Mouse (Mus musculus) forebrain, embryonic 16.5 days (tissue): ENCODE measurements at regions not wholly inside any gene's neighbourhood (a gene's known extent, or its start where the extent isn't known, plus 50 kb on each side); places are given as distances from the start of the nearest gene placed in this dataset.

Source experiments
- ATAC-seq: fragments of 200-750 bp; cut with Nextera tagmentation; 2 replicates; pipeline ENCODE4 v1.8.0; 2017; ENCODE audit warnings: mild to moderate bottlenecking, moderate library complexity
- H3K27ac ChIP-seq: fragments of 300-500 bp; sonication (generic); 2 replicates; pipeline ENCODE4 v1.5.1; 2014; ENCODE audit warnings: low read length, control low read depth
- H3K27me3 ChIP-seq: fragments of 300-500 bp; sonication (generic); replicated peaks from 2 replicates; pipeline ENCODE4 v1.6.1; 2014; ENCODE audit warnings: low read length; ENCODE audit not compliant: control insufficient read depth, insufficient read depth
- H3K36me3 ChIP-seq: fragments of 300-500 bp; sonication (generic); 2 replicates; pipeline ENCODE4 v1.6.1; 2014; ENCODE audit not compliant: control insufficient read depth, insufficient read depth
- H3K4me1 ChIP-seq: fragments of 300-500 bp; sonication (generic); replicated peaks from 2 replicates; pipeline ENCODE4 v1.6.1; 2014; ENCODE audit warnings: low read length; ENCODE audit not compliant: control insufficient read depth, insufficient read depth
- H3K4me2 ChIP-seq: fragments of 300-500 bp; sonication (generic); 2 replicates; pipeline ENCODE4 v1.6.1; 2014; ENCODE audit warnings: mild to moderate bottlenecking, low read length, control low read depth
- H3K4me3 ChIP-seq: fragments of 300-500 bp; sonication (generic); replicated peaks from 2 replicates; pipeline ENCODE4 v1.5.1; 2014; ENCODE audit warnings: mild to moderate bottlenecking, low read length, control low read depth
- H3K9ac ChIP-seq: fragments of 300-500 bp; sonication (generic); replicated peaks from 2 replicates; pipeline ENCODE4 v1.6.1; 2014; ENCODE audit warnings: low read depth, low read length, control low read depth
- H3K9me3 ChIP-seq: fragments of 300-500 bp; sonication (generic); 2 replicates; pipeline ENCODE4 v1.6.1; 2016; ENCODE audit warnings: low read length; ENCODE audit not compliant: control insufficient read depth
- WGBS: fragments of 180-500 bp; shearing (Covaris S2); extraction: QIAGEN DNeasy Blood & Tissue Kit; methylation state at CpG from one replicate; pipeline ENCODE4 v1.1.7; 2014; 5-methylcytosine and 5-hydroxymethylcytosine counted together

GRCm38 (mm10) chr7:118042914-118043313, 73.1 kb downstream of the Rps15a start:
- no peaks in the 10 kb centered on the region for H3K27me3 ChIP-seq
- H3K27ac ChIP-seq = no peak overlapping the region
- H3K36me3 ChIP-seq = no peaks in the 10 kb centered on the region
- WGBS = 64% methylated on average over 10 of the region's 10 CpGs
- H3K4me3 ChIP-seq = no peak overlapping the region
- ATAC-seq = no peak
- no peaks in the 10 kb centered on the region for H3K9me3 ChIP-seq
- no peaks in the 10 kb centered on the region for H3K4me1 ChIP-seq
- no peak overlapping the region for H3K4me2 ChIP-seq
- no peak overlapping the region for H3K9ac ChIP-seq

- no peak for ATAC-seq
- Histone ChIP-seq H3K4me3 (no peak overlapping the region), H3K4me2 (no peak overlapping the region), H3K27me3 (no peaks in the 10 kb centered on the region), H3K4me1 (no peaks in the 10 kb centered on the region), H3K9ac (no peak overlapping the region), H3K9me3 (no peaks in the 10 kb centered on the region), H3K27ac (no peak overlapping the region), H3K36me3 (no peaks in the 10 kb centered on the region)
- 82% methylated on average over 4 of the region's 4 CpGs for WGBS
Measured at GRCm38 (mm10) chr7:118039862-118040261, 76.1 kb downstream of the Rps15a start.

GRCm38 (mm10) chr7:118037062-118037461, 78.9 kb downstream of the Rps15a start:
- Histone ChIP-seq H3K36me3 (no peaks in the 10 kb centered on the region), H3K4me3 (no peak overlapping the region), H3K9me3 (no peaks in the 10 kb centered on the region), H3K4me2 (no peak overlapping the region), H3K27ac (no peak overlapping the region), H3K9ac (no peak overlapping the region), H3K27me3 (no peaks in the 10 kb centered on the region), H3K4me1 (no peaks in the 10 kb centered on the region)
- 66% methylated on average over 3 of the region's 3 CpGs for WGBS
- ATAC-seq = no peak

DNA sequence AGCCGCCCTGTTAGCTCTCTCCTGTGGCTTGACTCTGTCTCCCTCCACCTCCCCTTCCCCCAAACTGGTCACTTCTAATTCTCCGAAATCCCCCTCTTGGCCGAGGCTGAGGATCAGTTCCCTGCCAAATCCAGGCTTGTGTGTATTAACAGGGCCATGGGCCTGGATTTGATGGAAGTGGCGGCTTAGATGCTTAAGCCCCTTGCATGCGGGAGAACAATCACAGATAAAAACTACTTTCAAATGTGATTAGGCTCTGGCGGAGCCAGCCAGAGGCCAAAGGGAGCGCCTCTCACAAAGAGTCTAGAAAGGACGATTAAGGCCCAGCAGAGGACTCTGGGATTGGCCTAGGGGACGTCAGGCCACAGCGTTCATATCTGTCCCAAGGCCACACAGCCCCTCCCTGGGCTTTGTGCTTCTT, 89.9 kb downstream of the Rps15a start:
- Histone ChIP-seq H3K27ac (no peak overlapping the region), H3K4me3 (no peak overlapping the region), H3K27me3 (no peaks in the 10 kb centered on the region), H3K4me1 (peaks cover 12% of the 10 kb centered on the region), H3K4me2 (no peak overlapping the region), H3K9ac (no peak overlapping the region), H3K9me3 (no peaks in the 10 kb centered on the region), H3K36me3 (no peaks in the 10 kb centered on the region)
- peak; percentile 61 for ATAC-seq
- WGBS = 4% methylated on average over 10 of the region's 10 CpGs

- Histone ChIP-seq H3K4me2 (no peak overlapping the region), H3K36me3 (no peaks in the 10 kb centered on the region), H3K4me3 (no peak overlapping the region), H3K9ac (no peak overlapping the region), H3K4me1 (peaks cover 4% of the 10 kb centered on the region; the same call in 1 of the 2 replicates), H3K27ac (no peak overlapping the region), H3K27me3 (no peaks in the 10 kb centered on the region), H3K9me3 (no peaks in the 10 kb centered on the region)
- WGBS = 56% methylated on average over 7 of the region's 7 CpGs
- ATAC-seq = no peak
Measured at GRCm38 (mm10) chr7:118004620-118005019, 111.4 kb downstream of the Rps15a start.

- H3K9me3 ChIP-seq = no peaks in the 10 kb centered on the region
- H3K4me2 ChIP-seq = no peak overlapping the region
- H3K27me3 ChIP-seq = no peaks in the 10 kb centered on the region
- peaks cover 4% of the 10 kb centered on the region; the same call in 1 of the 2 replicates for H3K4me1 ChIP-seq
- H3K27ac ChIP-seq = no peak overlapping the region
- no peak for ATAC-seq
- no peaks in the 10 kb centered on the region for H3K36me3 ChIP-seq
- no peak overlapping the region for H3K9ac ChIP-seq
- 73% methylated on average over 3 of the region's 3 CpGs for WGBS
- H3K4me3 ChIP-seq = no peak overlapping the region
Measured at GRCm38 (mm10) chr7:118001881-118002280, 114.1 kb downstream of the Rps15a start.

DNA sequence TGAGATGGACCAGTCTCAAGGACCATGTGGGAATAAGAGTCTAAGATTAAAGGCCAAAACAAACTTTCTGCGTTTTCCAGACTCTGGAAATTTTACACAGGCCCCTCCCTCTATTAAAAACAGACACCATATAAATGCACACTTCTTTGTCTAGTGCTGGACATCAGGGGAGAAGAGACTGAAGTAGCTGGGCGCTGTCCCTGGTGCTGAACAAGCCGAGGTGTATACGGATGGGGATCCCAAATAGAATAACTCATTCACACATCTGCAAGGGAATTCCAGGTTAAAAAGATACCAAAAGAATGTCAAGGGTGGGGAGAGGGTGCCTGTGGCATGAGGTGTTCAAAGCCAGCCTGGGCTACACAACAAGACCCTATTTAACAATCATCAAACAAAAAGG, 114.9 kb downstream of the Rps15a start:
- Histone ChIP-seq H3K36me3 (no peaks in the 10 kb centered on the region), H3K4me2 (no peak overlapping the region), H3K4me3 (no peak overlapping the region), H3K9ac (no peak overlapping the region), H3K27me3 (no peaks in the 10 kb centered on the region), H3K4me1 (peaks cover 4% of the 10 kb centered on the region; the same call in 1 of the 2 replicates), H3K9me3 (no peaks in the 10 kb centered on the region), H3K27ac (no peak overlapping the region)
- WGBS = 8% methylated on average over 4 of the region's 4 CpGs
- no peak for ATAC-seq

GRCm38 (mm10) chr7:117982177-117982576, 133.8 kb downstream of the Rps15a start:
- no peak overlapping the region for H3K4me3 ChIP-seq
- H3K27me3 ChIP-seq = no peaks in the 10 kb centered on the region
- H3K36me3 ChIP-seq = no peaks in the 10 kb centered on the region
- no peaks in the 10 kb centered on the region for H3K9me3 ChIP-seq
- no peak overlapping the region for H3K9ac ChIP-seq
- 87% methylated on average over 4 of the region's 4 CpGs for WGBS
- no peak for ATAC-seq
- no peak overlapping the region for H3K4me2 ChIP-seq
- no peak overlapping the region for H3K27ac ChIP-seq
- no peaks in the 10 kb centered on the region for H3K4me1 ChIP-seq

DNA sequence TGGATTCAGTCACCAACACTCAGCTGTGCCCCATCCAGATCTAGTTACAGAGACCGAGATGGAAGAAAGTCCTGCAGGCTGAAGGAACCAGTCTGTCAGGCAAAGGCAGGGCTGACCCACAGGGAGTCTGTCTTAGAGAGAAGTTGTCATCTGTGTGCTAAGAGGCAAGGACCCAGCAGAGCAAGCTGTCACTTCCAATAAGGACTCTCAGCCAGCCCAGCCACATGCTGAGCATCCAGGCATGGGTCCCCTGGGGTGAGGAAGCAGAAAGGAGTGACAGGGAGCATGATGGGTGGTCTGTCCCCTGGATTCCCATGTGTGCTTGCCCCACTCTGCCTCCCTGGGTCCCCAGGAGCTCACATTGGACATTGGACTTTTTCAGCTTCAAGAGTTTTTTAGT, 144.8 kb downstream of the Rps15a start:
- 41% methylated on average over 1 of the region's 1 CpGs for WGBS
- no peak for ATAC-seq
- H3K27ac ChIP-seq = no peak overlapping the region

DNA sequence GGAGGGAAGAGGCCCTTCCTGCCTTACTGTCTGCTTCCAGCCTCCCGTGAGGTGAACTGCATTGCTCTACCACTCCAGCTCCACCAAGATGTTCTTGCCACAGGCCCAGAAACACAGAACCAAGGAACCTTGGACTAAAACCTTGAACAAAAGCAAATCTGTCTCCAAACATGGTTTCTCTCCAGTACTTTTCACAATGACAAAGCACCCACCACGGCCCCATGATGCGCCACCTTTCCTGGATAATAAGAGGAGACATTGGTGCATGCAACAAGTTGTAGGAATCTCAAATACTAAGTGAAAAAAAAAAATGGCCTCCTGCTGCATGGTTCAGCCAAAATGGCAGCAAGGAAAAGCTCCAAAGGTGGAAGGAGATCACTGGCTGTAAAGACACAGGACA, 172.6 kb downstream of the Rps15a start:
- no peak overlapping the region for H3K9ac ChIP-seq
- 0 out of 2 replicates have a peak, but pooled peaks cover 2% of the 10 kb centered on the region for H3K4me1 ChIP-seq
- no peaks in the 10 kb centered on the region for H3K27me3 ChIP-seq
- H3K4me3 ChIP-seq = no peak overlapping the region
- 99% methylated on average over 3 of the region's 3 CpGs for WGBS
- H3K4me2 ChIP-seq = no peak overlapping the region
- no peaks in the 10 kb centered on the region for H3K9me3 ChIP-seq
- no peaks in the 10 kb centered on the region for H3K36me3 ChIP-seq
- no peak overlapping the region for H3K27ac ChIP-seq
- no peak for ATAC-seq

More for the DNA sequence above, 144.8 kb downstream of the Rps15a start:
- H3K27me3 ChIP-seq = no peaks in the 10 kb centered on the region
- H3K4me2 ChIP-seq = no peak overlapping the region
- no peak overlapping the region for H3K9ac ChIP-seq
- no peaks in the 10 kb centered on the region for H3K9me3 ChIP-seq
- no peaks in the 10 kb centered on the region for H3K4me1 ChIP-seq
- no peak overlapping the region for H3K4me3 ChIP-seq
- no peaks in the 10 kb centered on the region for H3K36me3 ChIP-seq
